Mouse (Mus musculus) lung, adult 2 months (tissue): ENCODE measurements at regions not wholly inside any gene's neighbourhood (a gene's known extent, or its start where the extent isn't known, plus 50 kb on each side); places are given as distances from the start of the nearest gene placed in this dataset.

Source experiments
- CTCF ChIP-seq: fragments of 200-500 bp; IDR thresholded peaks from 2 replicates; pipeline ENCODE4 v1.5.1; 2011; ENCODE audit warnings: mild to moderate bottlenecking, low read length, control low read depth; ENCODE audit not compliant: insufficient read depth
- POLR2A ChIP-seq: fragments of 200-500 bp; IDR thresholded peaks from 2 replicates; pipeline ENCODE4 v1.6.1; 2011; ENCODE audit warnings: low read depth, mild to moderate bottlenecking, control low read depth, low read length, borderline replicate concordance; ENCODE audit errors: extremely low read depth

DNA sequence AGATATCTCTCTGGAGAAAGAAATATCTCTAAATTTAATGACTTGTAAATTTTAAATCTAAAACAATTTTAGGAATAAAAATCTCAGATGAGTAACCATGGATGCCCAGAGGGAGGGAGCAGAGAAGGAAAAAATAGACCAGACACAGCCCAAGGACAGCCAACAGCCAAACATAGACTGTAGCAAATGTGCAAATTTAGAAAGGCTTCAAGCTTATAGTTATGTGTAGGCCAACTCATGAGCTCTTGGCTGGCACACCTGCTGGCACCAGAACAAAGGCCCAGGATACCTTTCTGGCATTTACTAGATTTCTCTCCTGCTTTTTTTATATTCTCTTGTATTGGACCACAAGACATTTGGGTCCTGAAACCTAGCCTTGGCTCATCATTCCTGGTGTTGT is 90.3 kb upstream of the Armc3 start:
- TF ChIP-seq CTCF (no peak), POLR2A (no peak)
